Mouse (Mus musculus): Measurements from ENCODE around the gene Pcyt1b.

The Pcyt1b gene

DNA sequence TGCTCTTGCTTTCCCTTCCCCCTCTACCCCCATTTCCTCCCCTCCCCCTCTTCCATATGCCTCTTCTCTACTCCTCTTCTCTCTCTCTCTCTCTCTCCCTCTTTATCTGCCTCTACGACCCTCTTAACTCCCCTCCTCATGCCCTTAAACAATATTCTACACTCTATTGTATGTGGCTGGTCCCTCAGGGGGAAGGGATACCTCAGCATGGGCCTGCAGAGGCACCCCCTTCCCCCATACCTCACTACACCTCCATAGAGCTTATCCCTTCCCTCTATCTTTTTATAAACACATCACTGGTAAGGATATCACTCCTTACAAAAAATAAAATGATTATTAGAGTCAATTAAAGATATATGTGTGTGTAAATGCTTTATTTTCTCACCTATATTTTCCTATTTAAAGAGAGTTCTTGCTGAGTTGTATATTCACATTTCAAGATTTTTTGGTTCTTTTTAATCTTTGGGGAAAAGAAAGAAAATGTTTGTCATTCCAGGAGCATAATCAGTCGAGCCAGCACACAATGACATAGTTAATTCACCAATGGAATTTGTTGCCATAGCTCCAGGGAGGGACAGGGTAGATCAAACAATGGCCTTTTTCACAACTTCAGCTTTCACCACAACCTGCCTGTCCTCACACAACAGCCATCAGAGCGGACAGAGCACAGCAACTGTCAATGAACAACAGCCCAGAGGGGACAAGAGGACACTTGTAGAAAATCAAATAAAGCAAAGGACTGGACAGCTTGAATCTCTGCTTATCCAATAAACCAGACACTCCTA lies at the start of gene Pcyt1b:
Gene Pcyt1b, plus strand, starts transcription at position 646 of the 785 bp plus-strand sequence.
- no peak for DNase-seq

DNA sequence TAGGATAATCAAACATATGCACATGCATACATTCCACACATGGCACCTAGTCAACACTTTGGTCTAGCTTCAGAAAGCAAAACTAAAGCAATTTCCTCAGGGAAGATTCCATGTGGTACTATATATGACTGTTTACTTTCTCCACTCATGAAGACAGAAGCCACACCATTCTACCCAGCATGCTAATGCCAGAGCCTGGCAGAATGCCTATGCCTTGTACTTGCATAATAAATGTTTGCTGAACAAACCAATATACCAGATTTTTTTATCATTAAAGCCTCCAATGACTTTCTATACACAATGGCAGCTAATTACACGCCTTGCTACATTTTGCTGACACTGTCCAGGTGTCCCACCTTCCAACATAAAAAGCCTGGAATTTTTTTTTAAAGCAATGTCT lies 24.4 kb upstream of the Pcyt1b start:
- no peak for DNase-seq

DNA sequence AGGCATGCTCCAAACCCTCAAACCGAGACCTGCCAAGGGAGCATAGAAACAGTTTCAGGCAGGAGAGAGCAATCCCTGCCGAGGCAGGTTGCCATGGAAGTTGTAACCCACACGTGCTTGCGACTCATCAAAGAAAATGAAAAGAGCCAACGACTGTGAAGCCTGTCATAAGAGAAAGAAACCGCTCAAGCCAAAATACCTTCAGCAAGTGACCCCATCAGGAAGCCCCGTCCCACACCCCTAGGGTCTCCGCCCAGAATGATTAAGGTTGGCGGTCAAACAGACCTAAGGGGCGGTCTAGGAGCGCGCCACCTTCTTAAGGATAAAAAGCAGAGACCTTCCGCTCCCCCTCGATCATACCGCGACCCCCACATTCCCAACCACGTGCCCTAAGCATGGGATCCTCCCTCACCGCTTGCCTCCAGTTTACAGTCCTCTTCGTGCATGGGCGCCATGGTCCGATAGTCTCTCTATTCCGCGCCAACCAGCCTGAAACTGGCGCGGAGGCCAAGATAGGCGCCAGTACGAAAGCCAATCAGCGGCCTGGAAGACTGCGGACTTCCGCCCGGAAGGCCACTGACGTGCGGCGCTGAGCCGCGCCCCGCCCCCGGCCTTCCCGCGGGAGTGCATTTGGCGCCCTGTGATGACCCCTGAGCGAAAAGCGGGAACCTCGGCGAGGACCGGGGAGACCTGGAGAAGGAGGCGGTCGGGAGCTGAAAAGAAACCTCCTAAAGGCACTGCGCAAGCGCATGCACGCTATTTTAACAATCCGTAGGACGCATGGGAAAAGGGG lies 22.8 kb upstream of the Pcyt1b start, which contains the start of gene Pola1:
Gene Pola1, minus strand, starts transcription at position 499 of the 793 bp plus-strand sequence.
- peak; percentile 67 to 77 for DNase-seq

DNA sequence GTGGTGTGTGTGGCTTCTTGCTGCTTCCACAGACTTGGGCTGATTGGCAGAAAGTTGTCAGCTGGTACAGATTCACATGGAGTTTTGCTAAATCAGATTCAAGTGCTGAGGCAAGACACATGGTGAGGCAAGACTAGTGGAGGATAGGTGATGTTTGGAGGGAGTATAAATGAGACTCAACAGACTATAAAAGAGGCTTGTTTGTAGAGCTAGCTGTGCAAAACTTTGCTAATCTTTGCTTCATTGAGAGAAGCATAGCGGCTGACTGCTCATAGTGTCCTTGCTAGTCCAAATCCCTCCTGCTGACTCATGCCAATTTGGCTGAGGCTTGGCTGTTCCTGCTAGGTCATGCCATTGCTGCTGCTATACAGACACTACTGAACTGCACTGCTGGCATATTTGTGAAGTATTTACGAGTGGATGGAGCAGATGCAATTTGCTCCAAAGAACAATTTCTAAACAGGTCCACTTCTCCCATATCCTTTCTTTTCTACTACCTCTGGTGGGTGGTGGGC lies 19.7 kb upstream of the Pcyt1b start:
- DNase-seq: no peak

DNA sequence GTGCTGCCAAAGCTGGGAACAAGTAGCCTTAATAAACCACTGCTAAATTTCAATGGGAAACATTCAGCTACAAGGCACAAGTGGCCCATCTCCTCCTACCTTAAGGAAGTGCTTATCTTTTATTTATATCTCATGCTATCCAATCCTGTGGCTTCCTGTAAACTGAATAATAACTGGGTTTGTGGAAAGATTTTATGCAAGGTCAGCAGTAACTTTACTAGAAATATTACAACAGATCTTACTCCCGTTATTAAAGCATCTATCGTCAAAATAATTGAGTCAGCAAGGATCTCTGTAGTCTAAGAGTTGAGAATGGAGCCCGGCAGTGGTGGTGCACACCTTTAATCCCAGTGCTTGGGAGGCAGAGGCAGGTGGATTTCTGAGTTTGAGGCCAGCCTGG lies 11.1 kb upstream of the Pcyt1b start:
- no peak for DNase-seq

DNA sequence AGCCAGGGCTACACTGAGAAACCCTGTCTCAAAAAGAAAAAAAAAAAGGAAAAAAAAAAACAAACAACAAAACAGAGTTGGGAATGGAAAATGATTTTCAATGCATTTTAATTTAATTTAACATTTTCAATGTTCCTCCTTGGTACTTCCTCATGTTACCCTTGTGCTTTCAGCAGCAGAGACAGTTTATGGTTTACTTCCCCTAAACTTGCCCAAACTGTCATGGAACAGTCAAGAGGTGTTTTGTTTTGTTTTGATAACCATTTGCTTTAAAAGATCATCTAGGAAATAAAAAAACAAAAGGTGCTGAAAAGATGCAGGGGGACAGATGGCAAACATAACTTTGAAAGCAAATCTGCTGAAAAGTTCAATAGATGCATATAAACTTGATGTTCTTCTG lies 10.6 kb upstream of the Pcyt1b start:
- DNase-seq: no peak

DNA sequence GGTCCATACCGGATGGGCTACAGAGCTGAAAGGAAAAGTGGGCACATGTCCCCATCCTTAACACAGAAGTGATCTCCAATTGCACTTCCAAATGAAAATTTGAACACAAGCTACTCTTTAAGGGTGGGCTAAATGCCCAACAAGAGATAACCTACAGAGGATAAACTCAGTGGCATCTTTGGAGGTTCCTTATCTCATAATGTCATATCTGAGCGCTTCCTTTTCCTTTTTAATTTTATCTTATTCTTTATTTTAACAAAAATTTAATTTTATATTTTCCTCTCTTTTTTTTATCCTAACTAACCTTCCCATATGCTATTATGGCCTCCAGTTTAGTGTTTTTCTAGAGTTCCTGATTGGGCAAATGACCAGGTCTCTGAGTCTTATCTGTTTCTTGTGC lies 3.9 kb upstream of the Pcyt1b start:
- DNase-seq: no peak

DNA sequence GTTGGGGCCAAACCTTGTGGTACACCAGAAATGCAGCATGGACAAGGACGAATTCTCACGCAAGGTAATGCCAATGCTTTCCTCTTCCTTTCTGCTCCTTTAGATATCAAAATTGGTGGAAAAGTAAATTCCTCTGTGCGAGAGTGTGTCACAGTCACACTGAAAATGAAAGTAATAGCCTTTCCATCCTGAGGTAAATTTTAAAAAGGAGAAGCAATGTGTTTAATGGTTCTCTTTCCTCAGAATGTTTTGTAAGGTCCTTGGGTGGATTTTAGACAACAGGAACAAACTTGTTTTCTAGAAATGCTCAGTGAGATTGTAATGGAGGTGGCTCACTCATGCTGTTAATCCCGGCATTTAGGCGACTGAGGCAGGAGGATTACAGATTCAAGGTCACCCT lies 490 bp downstream of the Pcyt1b start:
- DNase-seq: no peak

DNA sequence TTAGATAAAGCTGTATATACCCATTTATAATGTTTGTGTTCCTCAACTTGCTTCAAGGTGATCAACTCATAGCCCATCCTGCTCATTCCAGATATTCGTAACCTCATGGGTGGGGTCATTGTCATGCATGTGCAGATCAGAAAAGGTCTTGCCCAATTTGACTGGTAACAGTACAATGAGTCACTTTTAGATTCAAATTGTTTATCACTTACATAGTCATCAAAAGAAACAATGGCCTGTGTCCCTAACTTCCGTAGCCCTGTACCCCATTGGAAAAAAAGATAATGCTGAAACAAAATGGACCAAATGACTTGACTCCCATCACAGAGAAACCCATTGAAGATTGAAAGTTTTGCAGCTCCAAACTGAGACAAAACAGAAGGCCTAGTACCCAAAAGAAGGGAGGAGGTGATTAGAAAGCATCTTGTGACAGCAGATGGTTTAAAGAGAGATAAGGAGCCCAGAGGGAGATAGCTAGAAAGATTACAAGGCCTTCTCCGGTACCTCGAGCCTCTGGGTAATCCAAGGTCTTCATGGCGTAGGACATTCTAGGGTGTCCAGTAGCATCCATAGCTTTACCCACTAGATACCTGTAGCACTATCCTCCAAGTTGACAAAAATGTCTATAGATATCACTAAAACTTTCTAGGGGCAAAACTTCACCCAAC lies 9.4 kb downstream of the Pcyt1b start:
- no peak for DNase-seq

DNA sequence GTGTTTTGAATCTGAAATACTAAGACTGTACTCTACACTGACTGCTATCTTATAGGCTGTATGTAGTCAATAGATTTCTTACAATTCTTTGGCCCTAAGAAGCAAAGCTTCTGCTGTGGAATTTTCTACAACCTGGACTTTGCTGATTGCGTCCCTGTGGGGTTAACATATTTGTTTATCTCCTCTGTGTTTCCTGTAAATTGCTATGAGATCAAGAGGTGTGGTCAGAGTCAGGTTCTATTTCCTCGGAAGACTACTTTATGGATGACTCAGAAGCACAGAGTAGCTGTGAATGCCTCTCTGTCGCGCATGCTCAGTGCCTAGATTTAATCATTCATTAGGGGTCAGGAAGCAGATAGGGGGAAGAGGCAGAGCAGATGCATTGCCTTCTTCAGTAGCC lies 10.1 kb downstream of the Pcyt1b start:
- DNase-seq: no peak

DNA sequence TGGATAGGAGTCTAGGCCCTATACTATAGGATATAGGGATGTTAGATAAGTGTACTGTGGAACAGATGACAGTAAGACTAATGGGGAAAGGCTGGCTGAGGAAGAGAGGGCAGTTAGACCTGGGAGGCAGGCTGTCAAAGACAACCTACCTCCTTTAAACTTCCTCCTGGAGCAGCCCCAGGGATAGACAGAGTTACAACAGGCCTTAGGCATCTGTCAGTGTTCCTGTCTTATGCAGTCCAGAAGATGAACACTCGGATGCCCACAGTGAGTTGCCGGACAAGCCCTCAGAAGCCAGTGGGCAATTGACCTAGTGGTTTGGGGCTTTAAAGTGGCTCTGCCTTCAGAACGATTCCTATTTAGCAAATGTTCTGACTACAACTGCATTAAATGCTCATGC lies 19.8 kb downstream of the Pcyt1b start:
- DNase-seq: no peak

DNA sequence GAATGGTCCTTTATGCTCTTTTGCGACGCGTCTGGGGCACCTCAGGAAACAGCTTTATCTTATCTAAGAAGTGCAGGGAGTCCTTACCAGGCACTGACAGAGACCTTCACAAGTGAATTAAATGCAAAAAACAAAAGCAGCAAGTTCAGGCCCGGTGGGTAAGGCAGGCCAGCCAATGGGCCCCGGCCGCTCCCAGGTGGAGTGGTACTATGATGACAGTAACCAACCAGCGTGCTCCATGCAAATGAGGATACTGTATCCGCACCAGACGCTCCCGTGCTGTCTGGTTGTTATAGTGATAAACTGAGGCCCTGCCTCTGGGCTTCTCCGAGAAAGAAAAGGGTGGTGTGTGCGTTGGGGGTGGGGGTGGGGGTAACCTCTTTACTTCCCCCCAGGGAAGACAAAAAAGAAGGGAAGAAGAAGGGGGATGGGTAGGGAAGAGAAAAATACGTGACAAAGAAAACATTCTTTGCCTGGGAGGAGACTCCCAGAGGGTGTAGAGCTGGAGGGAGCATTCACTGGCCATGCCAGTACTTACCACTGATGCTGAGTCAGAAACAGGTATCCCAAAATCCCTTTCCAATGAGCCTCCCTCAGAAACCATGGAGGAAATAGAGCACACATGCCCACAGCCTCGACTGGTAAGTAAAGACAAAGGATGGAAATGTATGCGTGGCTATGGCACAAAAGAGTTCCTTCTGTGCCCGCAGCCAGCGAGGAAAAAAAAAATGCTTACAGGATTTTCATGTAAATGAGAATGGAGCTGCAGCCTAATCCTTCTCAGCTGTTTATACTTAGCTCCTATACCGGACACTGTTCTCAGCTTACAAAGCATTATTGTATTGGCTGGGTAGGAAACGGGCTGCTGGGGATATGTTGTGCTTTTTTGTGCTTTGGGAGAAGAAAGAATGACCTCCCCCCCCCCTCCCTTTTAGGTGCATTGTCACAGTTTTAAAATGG lies 20.5 kb downstream of the Pcyt1b start:
- DNase-seq: peak; percentile 54 to 72

DNA sequence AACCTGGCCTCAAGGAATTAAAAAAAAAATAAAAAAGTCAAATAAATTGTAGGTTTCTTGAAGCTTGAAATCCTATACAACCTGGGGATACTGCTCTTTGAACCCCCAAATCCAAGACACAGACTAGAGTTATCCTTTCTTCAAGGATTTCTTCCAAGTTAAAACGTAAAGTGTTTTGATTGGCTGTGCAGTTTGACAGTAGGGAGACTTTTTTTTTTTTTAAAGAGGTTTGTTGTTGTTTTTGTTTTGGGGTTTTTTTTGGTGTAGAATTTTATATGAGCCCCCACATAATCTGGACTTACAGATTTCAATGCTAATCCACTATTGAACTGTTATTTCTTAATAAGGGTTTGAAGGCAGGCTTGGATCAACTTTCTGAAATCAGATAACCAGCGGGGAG lies 21.6 kb downstream of the Pcyt1b start:
- no peak for DNase-seq

DNA sequence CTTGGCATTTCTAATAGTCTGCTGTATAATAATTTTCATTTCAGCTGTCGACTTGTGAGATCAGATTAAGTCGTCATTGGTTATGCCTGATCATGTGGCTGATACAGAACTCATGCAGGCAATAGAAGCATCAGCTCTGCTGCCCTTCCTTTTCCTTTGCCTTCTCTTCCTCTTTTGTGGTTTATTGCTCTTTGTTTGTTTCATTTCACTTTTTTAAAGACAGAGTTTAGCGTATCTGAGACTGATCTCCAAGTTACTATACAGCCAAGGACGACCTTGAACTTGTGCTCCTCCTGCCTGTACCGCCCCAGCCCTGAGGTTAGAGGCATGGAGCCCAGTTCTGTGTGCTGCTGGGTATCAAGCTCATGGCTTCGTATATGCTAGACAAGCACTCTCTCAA lies 34.6 kb downstream of the Pcyt1b start:
- DNase-seq: no peak

DNA sequence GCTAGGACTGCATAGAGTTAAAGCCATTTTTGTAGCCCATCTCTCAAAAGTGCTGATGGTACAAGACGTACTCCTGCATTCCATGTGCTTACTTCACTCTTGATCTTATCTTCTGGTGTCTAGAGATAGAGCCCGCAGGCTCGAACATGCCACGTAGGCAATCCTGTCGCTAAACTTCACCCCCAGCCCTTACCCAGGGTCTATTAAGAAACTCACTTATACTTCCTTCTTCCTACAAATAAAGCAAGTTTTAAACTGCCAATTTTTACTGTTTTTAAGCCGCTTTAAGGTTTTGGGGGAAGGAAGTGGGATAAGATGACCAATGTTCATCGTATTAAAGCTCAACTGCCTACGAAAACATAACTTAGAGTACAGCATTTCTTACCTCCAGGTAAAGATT lies 36.0 kb downstream of the Pcyt1b start:
- no peak for DNase-seq

DNA sequence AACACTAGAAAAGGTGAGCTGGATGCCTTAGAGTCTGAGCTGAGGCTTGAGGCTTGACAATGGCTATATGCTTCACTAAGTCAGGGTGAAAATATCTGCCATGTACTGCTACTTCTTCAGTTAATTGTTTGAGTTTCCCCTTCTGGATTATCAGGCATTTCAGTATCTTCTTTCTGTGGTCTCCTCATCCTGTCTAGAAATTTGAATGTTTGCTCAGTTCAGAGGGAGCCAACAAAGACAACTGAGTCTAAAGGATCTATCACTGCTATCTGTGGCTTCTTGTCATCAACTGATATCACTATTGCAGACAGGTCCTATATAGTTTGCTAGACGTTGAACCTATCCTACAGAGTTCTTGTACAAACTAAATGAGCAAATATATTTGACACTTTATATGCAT lies 42.9 kb downstream of the Pcyt1b start:
- DNase-seq: no peak

DNA sequence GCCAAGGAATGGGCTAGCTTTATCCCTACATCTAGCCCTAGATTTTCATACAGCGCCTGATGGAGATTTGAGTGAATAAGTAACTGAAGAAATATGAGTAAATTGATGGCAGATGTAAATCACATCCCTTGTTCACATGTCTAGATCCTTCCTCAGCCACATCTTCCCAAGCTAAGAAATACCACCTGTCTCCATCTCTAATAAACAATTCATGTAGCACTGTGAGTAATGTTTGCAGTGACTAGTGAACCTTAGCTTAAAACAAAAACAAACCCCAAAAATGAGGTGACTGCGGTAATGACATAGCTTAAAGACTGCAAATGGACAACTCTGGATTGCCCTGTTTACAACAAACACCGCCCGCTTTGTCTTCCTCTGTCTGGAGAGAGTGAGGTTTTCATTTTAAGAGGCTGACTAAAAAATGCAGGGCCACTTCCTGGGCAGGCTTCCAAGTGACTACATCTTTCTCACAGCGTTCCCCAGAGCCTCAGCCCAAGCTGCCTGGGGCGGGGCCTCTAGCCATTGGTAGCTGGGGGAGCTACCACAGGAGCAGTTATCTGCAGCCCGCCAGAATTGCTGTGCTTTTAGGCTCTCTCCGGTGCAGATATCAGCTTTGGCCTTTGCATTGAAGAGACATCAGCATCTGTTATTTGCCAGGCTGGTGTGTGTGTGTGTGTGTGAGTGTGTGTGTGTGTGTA lies 46.0 kb downstream of the Pcyt1b start:
- DNase-seq: peak; percentile 29 to 46

DNA sequence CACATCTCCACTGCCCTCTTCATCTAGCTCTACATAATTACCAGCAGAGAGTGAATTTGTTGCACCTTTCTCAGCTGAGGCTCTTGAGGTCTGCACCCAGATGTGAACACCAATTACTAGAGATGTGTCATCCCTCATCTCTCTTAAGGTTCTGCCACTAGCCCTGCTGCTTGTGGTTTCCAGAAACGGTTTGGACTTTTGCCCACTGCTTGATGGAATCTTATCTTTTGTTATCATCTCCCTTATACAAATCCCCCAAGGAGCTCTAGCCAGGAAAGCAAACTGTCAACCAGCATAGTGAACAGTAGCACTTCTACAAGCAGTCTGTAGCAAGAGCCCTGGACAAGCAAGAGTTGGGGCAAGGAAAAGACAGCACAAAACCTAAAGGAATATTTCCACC lies 57.9 kb downstream of the Pcyt1b start:
- DNase-seq: no peak

DNA sequence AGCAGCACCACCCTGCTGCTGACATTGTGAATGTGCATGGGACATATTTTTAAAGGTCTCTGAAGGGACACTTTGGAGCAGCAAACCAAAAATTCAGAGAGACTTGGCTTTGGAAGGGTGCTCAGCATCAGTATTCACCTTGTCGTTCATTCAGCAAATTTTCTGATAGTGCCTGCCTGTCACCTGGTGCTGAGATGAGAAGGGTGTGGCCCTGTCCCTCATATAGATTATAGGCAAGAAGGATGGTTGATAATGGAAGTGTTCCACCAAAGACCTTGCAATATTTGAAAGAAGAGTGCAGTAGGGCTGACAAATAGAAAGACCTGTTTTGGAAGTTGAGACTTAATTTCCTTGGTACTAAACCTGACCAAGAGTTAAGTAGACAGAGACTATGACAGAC lies 74.9 kb downstream of the Pcyt1b start:
- DNase-seq: no peak

DNA sequence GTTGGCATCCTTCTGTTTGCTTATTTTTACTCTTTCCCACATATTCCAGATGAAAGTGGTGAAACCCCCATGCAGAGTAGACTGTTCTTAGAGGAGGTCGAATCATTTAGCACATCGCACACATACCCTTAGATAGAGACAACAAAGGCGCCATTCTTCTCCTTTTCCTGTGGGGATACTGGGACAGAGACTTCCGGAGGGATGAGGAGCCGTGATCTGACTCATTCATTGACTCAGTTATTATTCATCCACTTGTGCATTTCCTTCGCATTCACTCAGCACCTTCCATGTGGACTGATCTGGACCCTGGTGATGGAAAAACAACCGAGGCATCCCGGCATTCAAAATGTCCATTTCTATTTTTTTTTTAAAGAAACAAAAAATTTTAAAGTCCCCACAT lies 76.2 kb downstream of the Pcyt1b start:
- DNase-seq: no peak

DNA sequence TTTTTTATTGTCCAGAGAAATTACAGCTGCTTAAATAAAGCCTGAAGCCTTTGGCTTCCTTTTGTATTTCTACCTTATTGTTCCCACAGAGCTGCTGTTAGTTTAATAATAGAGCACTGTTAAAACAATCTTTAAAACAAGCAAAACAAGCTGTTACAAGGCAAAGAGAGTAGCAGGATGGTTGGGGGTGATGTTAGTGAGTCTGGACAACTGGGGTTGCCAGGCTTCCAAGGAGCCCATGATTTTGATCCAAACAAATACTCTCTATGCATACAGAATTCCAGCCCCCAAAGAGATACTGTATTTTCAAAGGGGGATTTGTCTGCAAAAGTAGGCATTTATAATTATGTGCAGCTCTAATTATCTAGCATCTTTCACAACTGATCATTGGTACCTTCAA lies 77.7 kb downstream of the Pcyt1b start:
- DNase-seq: no peak

Measured in thymus, postnatal 36 days (tissue).